Mouse (Mus musculus) hindbrain, embryonic 12.5 days (tissue): ENCODE measurements at regions not wholly inside any gene's neighbourhood (a gene's known extent, or its start where the extent isn't known, plus 50 kb on each side); places are given as distances from the start of the nearest gene placed in this dataset.

Experiments
- ATAC-seq: fragments of 200-750 bp; cut with Nextera tagmentation; 2 replicates; pipeline ENCODE4 v1.8.0; 2017; ENCODE audit warnings: moderate TSS enrichment; ENCODE audit not compliant: low FRiP score
- H3K27ac ChIP-seq: fragments of 300-500 bp; sonication (generic); 2 replicates; pipeline ENCODE4 v1.5.1; 2016; ENCODE audit warnings: mild to moderate bottlenecking
- H3K27me3 ChIP-seq: fragments of 300-500 bp; sonication (generic); 2 replicates; pipeline ENCODE4 v1.6.1; 2016; ENCODE audit warnings: mild to moderate bottlenecking
- H3K36me3 ChIP-seq: fragments of 300-500 bp; sonication (generic); 2 replicates; pipeline ENCODE4 v1.6.1; 2016; ENCODE audit warnings: mild to moderate bottlenecking
- H3K4me1 ChIP-seq: fragments of 300-500 bp; sonication (generic); 2 replicates; pipeline ENCODE4 v1.6.1; 2016
- H3K4me2 ChIP-seq: fragments of 300-500 bp; sonication (generic); replicated peaks from 2 replicates; pipeline ENCODE4 v1.6.1; 2016; ENCODE audit warnings: mild to moderate bottlenecking
- H3K4me3 ChIP-seq: fragments of 300-500 bp; sonication (generic); 2 replicates; pipeline ENCODE4 v1.5.1; 2016; ENCODE audit warnings: mild to moderate bottlenecking
- H3K9ac ChIP-seq: fragments of 300-500 bp; sonication (generic); 2 replicates; pipeline ENCODE4 v1.6.1; 2016; ENCODE audit warnings: mild to moderate bottlenecking, moderate library complexity
- H3K9me3 ChIP-seq: fragments of 300-500 bp; sonication (generic); replicated peaks from 2 replicates; pipeline ENCODE4 v1.6.1; 2016; ENCODE audit warnings: mild to moderate bottlenecking
- WGBS: fragments of 180-500 bp; shearing (Covaris S2); methylation state at CpG from one replicate; pipeline ENCODE4 v1.1.7; 2016; 5-methylcytosine and 5-hydroxymethylcytosine counted together

- H3K9ac ChIP-seq, result no peak overlapping the region
- no peak for ATAC-seq
- H3K9me3 ChIP-seq, result no peaks in the 10 kb centered on the region
- H3K4me3 ChIP-seq, result no peak overlapping the region
- H3K4me1 ChIP-seq, result peaks cover 35% of the 10 kb centered on the region
- H3K27ac ChIP-seq, result no peak overlapping the region
- H3K4me2 ChIP-seq, result no peak overlapping the region
- no peaks in the 10 kb centered on the region for H3K36me3 ChIP-seq
- no peaks in the 10 kb centered on the region for H3K27me3 ChIP-seq
- 69% methylated on average over 17 of the region's 17 CpGs for WGBS
Observed at GRCm38 (mm10) chr10:66909905-66910681, 185.8 kb upstream of the Jmjd1c start.

- Histone ChIP-seq H3K27ac (0 out of 2 replicates have a peak overlapping the region, but pooled peaks have one; percentile 1), H3K36me3 (no peaks in the 10 kb centered on the region), H3K4me1 (peaks cover 35% of the 10 kb centered on the region), H3K9ac (no peak overlapping the region), H3K27me3 (no peaks in the 10 kb centered on the region), H3K4me3 (no peak overlapping the region), H3K9me3 (no peaks in the 10 kb centered on the region), H3K4me2 (no peak overlapping the region)
- WGBS, result 60% methylated on average over 10 of the region's 10 CpGs
- ATAC-seq, result no peak
Observed at GRCm38 (mm10) chr10:66911261-66911911, 184.5 kb upstream of the Jmjd1c start.

DNA sequence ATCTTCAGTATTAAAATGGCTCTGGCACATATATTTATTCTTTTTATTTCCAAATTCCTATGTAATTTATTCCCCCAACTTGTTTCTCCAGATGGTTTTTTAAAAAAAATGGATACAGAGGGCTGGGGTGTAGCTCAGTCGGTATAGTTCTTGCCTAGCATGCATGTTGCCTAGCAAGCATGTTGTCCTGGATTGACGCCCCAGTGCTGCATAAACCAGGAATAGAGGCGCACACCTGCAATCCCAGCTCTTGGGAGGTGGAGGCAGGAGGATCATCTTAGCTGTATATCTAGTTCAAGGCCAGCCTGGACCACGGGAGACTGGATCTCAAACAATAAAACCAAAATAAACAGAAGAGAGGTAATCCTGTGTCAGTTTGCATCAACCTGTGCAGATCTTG is 183.5 kb upstream of the Jmjd1c start:
- 88% methylated on average over 4 of the region's 4 CpGs for WGBS
- H3K36me3 ChIP-seq, result no peaks in the 10 kb centered on the region
- H3K4me2 ChIP-seq, result no peak overlapping the region
- peaks cover 35% of the 10 kb centered on the region for H3K4me1 ChIP-seq
- H3K9me3 ChIP-seq, result no peaks in the 10 kb centered on the region
- no peak overlapping the region for H3K9ac ChIP-seq
- no peak overlapping the region for H3K4me3 ChIP-seq
- no peak overlapping the region for H3K27ac ChIP-seq
- ATAC-seq, result no peak
- H3K27me3 ChIP-seq, result no peaks in the 10 kb centered on the region

GRCm38 (mm10) chr10:66913187-66913586 is 182.7 kb upstream of the Jmjd1c start:
- no peak overlapping the region for H3K4me2 ChIP-seq
- no peak overlapping the region for H3K27ac ChIP-seq
- H3K4me3 ChIP-seq, result no peak overlapping the region
- WGBS, result 70% methylated on average over 14 of the region's 14 CpGs
- peaks cover 35% of the 10 kb centered on the region for H3K4me1 ChIP-seq
- no peaks in the 10 kb centered on the region for H3K36me3 ChIP-seq
- ATAC-seq, result no peak
- H3K9me3 ChIP-seq, result no peaks in the 10 kb centered on the region
- H3K27me3 ChIP-seq, result no peaks in the 10 kb centered on the region
- H3K9ac ChIP-seq, result no peak overlapping the region

- WGBS, result 30% methylated on average over 7 of the region's 8 CpGs
- Histone ChIP-seq H3K27me3 (no peaks in the 10 kb centered on the region), H3K36me3 (no peaks in the 10 kb centered on the region), H3K9ac (no peak overlapping the region), H3K4me2 (peak overlapping the region; percentile 1; the same call in 1 of the 2 replicates), H3K4me3 (no peak overlapping the region), H3K9me3 (no peaks in the 10 kb centered on the region), H3K4me1 (peaks cover 37% of the 10 kb centered on the region), H3K27ac (no peak overlapping the region)
- ATAC-seq, result peak; percentile 70
Observed at GRCm38 (mm10) chr10:66913627-66914026, 182.3 kb upstream of the Jmjd1c start.

DNA sequence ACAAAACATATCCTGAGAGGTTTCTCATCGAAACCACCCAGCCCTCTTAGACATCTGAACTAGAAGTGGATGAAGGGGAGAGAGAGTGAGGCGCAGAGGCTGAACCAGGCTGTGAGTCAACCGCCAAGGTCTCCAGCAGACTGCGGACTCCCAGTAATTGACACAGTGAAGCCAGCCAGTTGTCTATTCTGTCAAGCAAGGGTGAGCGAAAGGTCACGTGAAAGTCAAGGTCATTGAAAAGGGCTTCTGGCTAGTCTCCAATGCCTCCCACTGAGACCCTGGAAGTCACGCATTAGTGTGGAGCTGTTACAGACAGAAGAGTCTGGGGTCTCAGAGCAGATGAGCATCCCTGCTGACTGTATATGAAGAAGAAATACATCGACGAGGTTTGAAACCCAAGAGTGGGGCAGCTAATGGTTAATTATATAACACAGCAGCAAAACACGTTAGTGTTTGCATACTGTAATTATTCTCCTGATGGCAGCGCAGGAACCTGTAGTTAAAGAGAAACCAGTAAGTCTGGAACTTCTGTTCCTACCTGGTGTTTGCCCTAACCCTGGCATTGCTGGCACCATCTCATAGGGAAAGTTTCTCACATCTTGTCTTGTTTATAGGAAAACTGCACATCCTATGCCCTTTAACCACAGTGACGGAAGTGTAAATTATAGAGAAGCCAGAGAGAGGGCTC is 181.5 kb upstream of the Jmjd1c start:
- peaks cover 40% of the 10 kb centered on the region for H3K4me1 ChIP-seq
- WGBS, result 23% methylated on average over 12 of the region's 12 CpGs
- peak; percentile 68 for ATAC-seq
- no peak overlapping the region for H3K9ac ChIP-seq
- H3K27me3 ChIP-seq, result no peaks in the 10 kb centered on the region
- peak overlapping the region; percentile 1; the same call in 1 of the 2 replicates for H3K4me2 ChIP-seq
- no peaks in the 10 kb centered on the region for H3K9me3 ChIP-seq
- H3K27ac ChIP-seq, result peak overlapping the region; percentile 64
- no peak overlapping the region for H3K4me3 ChIP-seq
- no peaks in the 10 kb centered on the region for H3K36me3 ChIP-seq

DNA sequence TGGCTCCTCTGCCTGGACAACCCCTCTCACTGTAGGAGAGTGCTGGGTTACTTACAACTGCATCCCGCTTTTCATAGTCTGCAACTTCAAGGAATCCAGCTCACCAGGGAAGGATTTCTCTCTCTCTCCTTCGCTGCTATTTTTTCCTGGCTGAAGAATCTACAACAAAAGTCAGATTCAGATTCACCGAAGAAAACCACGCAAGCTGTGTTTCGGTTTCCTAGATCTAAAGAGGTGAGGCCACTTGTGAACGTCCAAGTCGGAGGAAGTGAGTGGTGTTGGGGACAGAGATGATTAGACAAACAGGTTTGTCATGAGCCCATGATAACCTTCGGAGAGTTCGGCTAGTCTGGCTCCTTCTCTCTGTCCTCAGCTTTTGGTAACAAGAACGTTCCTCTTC is 180.1 kb upstream of the Jmjd1c start:
- H3K36me3 ChIP-seq, result no peaks in the 10 kb centered on the region
- ATAC-seq, result no peak
- H3K4me2 ChIP-seq, result no peak overlapping the region
- no peak overlapping the region for H3K4me3 ChIP-seq
- no peaks in the 10 kb centered on the region for H3K27me3 ChIP-seq
- H3K27ac ChIP-seq, result 0 out of 2 replicates have a peak overlapping the region, but pooled peaks have one; percentile 4
- no peaks in the 10 kb centered on the region for H3K9me3 ChIP-seq
- H3K4me1 ChIP-seq, result peaks cover 43% of the 10 kb centered on the region
- 77% methylated on average over 10 of the region's 10 CpGs for WGBS
- no peak overlapping the region for H3K9ac ChIP-seq

DNA sequence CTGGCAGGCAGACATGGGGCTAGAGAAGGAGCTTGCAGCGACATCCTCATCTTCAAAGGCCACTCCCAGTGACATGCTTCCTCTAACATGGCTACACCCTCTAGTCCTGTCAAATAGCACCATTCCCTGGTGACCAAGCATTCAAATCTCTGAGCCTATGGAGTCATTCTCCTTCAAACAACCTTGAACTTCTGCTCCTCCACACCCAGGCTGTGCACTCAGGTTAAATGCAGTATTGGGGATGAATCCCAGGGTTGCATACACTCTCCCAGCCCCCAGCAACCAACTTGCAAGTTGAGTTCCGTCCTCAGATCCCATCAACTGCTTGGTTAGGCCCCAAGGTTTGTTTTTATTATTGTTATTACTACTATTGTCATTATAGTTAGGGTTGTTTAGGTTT is 178.2 kb upstream of the Jmjd1c start:
- no peak for ATAC-seq

DNA sequence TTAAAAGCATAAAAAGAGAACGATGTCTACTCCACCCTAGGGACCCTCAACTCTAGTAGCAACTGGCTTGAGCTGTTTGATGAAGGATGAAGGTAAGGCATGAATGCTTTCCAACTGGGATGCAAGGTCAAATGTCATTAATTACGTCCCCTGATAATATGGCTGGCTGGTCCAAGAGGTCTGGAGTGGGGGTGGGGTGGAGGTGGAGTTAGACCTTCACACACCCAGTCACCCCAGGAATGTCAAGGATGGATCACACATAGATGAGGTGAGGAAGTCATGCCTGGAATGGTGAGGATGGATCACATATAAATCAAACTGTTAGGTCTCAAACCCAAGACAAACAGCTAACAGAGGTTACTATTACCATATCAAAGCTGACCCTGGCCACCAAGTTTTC is 177.2 kb upstream of the Jmjd1c start:
- Histone ChIP-seq H3K9ac (no peak overlapping the region), H3K4me2 (no peak overlapping the region), H3K36me3 (no peaks in the 10 kb centered on the region), H3K27me3 (no peaks in the 10 kb centered on the region), H3K9me3 (no peaks in the 10 kb centered on the region), H3K4me3 (no peak overlapping the region), H3K27ac (peak overlapping the region; percentile 93; the same call in 1 of the 2 replicates), H3K4me1 (peaks cover 47% of the 10 kb centered on the region)
- 70% methylated on average over 2 of the region's 2 CpGs for WGBS
- no peak for ATAC-seq

More for the DNA sequence above, 178.2 kb upstream of the Jmjd1c start:
- Histone ChIP-seq H3K4me2 (no peak overlapping the region), H3K27me3 (no peaks in the 10 kb centered on the region), H3K36me3 (no peaks in the 10 kb centered on the region), H3K9me3 (no peaks in the 10 kb centered on the region), H3K9ac (no peak overlapping the region), H3K27ac (no peak overlapping the region), H3K4me1 (peaks cover 52% of the 10 kb centered on the region), H3K4me3 (no peak overlapping the region)
- WGBS, result 81% methylated on average over 2 of the region's 2 CpGs

DNA sequence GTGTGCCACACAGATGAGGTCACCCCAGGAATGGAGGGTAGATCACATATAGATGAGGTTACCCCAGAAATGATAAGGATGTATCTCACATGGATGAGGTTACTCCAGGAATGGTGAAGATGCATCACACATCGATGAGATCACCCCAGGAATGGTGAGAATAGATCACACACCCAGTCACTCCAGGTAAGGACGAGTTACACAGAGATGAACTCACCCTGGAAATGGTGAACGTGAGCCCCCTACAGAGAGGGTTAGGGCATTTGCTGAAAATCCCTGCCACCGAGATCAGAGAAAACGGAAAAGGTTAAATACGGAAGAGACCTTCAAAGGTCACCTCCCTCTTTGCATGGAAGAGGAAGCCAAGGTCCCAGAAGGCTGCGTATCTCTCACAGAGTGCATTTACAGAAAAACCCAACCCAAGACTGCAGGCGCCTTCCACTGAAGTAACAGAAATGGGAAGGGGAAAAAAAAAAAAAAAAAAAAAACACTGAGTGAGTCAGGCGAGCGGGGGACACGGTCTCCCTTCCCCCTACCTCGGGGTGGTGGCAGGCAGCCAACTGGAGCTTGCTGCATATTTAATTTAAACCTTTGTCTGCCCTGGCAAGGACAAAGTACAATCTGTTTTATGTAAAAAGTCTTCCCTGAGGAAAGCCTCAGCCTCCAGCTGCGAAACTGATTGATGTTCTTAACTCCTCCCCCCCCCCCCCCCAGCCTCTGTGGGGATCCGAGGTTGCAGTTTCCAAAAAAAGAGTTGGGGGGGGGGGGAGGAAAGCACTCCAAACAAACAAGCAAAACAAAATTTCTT is 175.8 kb upstream of the Jmjd1c start:
- WGBS, result under 1% methylated on average over 14 of the region's 14 CpGs
- no peak overlapping the region for H3K9ac ChIP-seq

GRCm38 (mm10) chr10:66920761-66921684 is 174.9 kb upstream of the Jmjd1c start:
- peak overlapping the region; percentile 13 for H3K4me3 ChIP-seq
- H3K4me2 ChIP-seq, result peak overlapping the region; percentile 44
- 5% methylated on average over 27 of the region's 27 CpGs for WGBS
- no peak overlapping the region for H3K9ac ChIP-seq
- H3K27ac ChIP-seq, result peak overlapping the region; percentile 93
- peak; percentile 76 for ATAC-seq
- no peaks in the 10 kb centered on the region for H3K9me3 ChIP-seq
- peaks cover 35% of the 10 kb centered on the region for H3K4me1 ChIP-seq
- no peaks in the 10 kb centered on the region for H3K36me3 ChIP-seq
- no peaks in the 10 kb centered on the region for H3K27me3 ChIP-seq

More for the DNA sequence above, 175.8 kb upstream of the Jmjd1c start:
- peak overlapping the region; percentile 93 for H3K27ac ChIP-seq
- no peaks in the 10 kb centered on the region for H3K27me3 ChIP-seq
- H3K4me1 ChIP-seq, result peaks cover 35% of the 10 kb centered on the region
- peak; percentile 85 for ATAC-seq
- no peaks in the 10 kb centered on the region for H3K9me3 ChIP-seq
- H3K36me3 ChIP-seq, result no peaks in the 10 kb centered on the region
- peak overlapping the region; percentile 44 for H3K4me2 ChIP-seq
- peak overlapping the region; percentile 13 for H3K4me3 ChIP-seq
